Mouse (Mus musculus) C2C12 (cell line): ENCODE measurements around the gene Dlgap1.

Experiments used
- CEBPB ChIP-seq: IDR thresholded peaks from one replicate; pipeline ENCODE4 v1.6.1; 2011; ENCODE audit warnings: low read depth, mild to moderate bottlenecking, control low read depth, moderate library complexity
- CTCF ChIP-seq: IDR thresholded peaks from one replicate; pipeline ENCODE4 v1.5.1; 2011; ENCODE audit not compliant: control insufficient read depth, insufficient read depth, insufficient read length
- FOSL1 ChIP-seq: IDR thresholded peaks from one replicate; pipeline ENCODE4 v1.8.0; 2011; ENCODE audit warnings: mild to moderate bottlenecking, low read length; ENCODE audit not compliant: poor library complexity, insufficient read depth, severe bottlenecking
- MAX ChIP-seq: IDR thresholded peaks from one replicate; pipeline ENCODE4 v1.6.1; 2011; ENCODE audit warnings: mild to moderate bottlenecking, control low read depth
- MYOG ChIP-seq: IDR thresholded peaks from one replicate; pipeline ENCODE4 v1.6.1; 2011; ENCODE audit not compliant: control insufficient read depth, insufficient read length; ENCODE audit errors: extremely low read depth
- USF1 ChIP-seq: IDR thresholded peaks from one replicate; pipeline ENCODE4 v1.6.1; 2011; ENCODE audit warnings: low read depth, mild to moderate bottlenecking, control low read depth, moderate library complexity

- TF ChIP-seq CTCF (no peak), USF1 (no peak), CEBPB (no peak), MAX (no peak), MYOG (no peak), FOSL1 (no peak)
Measured at GRCm38 (mm10) chr17:70446451-70446850, 477.6 kb downstream of the Dlgap1 start.
